ENCODE assay signal across 42 mouse cellular contexts in genomic region chr16:93667976-93668375, GRCm38 (mm10). TPM values are rescaled to one million over a fixed set of nuclear protein-coding genes. Genes with fewer than 3 reads are reported as not detected.
"Had no signal": no experiment of that assay in that cellular context is flagged by ENCODE, and none has a peak within 500 bp of the region (broad histone marks: within the 10 kb centered on the region; RNA-seq: fewer than 3 reads in every experiment).

No protein-coding gene starts in this region.

- H3K4me2 ChIP-seq: heart, embryonic 11.5 days; heart, embryonic 12.5 days; heart, embryonic 13.5 days; heart, embryonic 15.5 days; hindbrain, embryonic 13.5 days; hindbrain, embryonic 14.5 days; hindbrain, embryonic 15.5 days; kidney, embryonic 15.5 days had no signal

- DNase-seq: heart, postnatal 10 days; heart, postnatal 14 days; heart, postnatal 36 days; heart, postnatal 4 days; kidney, adult 11 months; kidney, adult 18-20 months; kidney, adult 2 months; kidney, adult 8-10 months; kidney, adult 9 months; kidney, postnatal 10 days; kidney, postnatal 14 days; kidney, postnatal 25 days; kidney, postnatal 36 days; kidney, postnatal 4 days; layer of hippocampus, adult 9-11 months; layer of hippocampus, postnatal 36 days had no signal

- ATAC-seq: hindbrain, embryonic 16.5 days; hindbrain, postnatal 0 days; inflammation-experienced regulatory T-cells, adult 6 months; intestine, embryonic 16.5 days; intestine, postnatal 0 days had no signal

- H3K4me1 ChIP-seq: heart, embryonic 10.5 days; heart, embryonic 12.5 days; heart, embryonic 13.5 days; heart, embryonic 15.5 days; hindbrain, embryonic 10.5 days; hindbrain, embryonic 13.5 days; hindbrain, embryonic 15.5 days; kidney, embryonic 15.5 days had no signal

- H3K27ac ChIP-seq: heart, embryonic 10.5 days; heart, embryonic 13.5 days; heart, embryonic 15.5 days; hindbrain, embryonic 10.5 days; hindbrain, embryonic 13.5 days; hindbrain, embryonic 14.5 days; hindbrain, embryonic 15.5 days; hindbrain, postnatal 0 days; kidney, embryonic 15.5 days; kidney, postnatal 0 days; layer of hippocampus, adult 2 months; left cerebral cortex, adult 2 months had no signal

- H3K4me3 ChIP-seq: heart, embryonic 10.5 days; heart, embryonic 12.5 days; heart, embryonic 13.5 days; heart, embryonic 15.5 days; hindbrain, embryonic 10.5 days; hindbrain, embryonic 13.5 days; hindbrain, embryonic 15.5 days; kidney, embryonic 15.5 days; layer of hippocampus, adult 2 months; left cerebral cortex, adult 2 months had no signal

- H3K9ac ChIP-seq: heart, embryonic 12.5 days; heart, embryonic 13.5 days; heart, embryonic 15.5 days; hindbrain, embryonic 13.5 days; hindbrain, embryonic 14.5 days; hindbrain, embryonic 15.5 days; kidney, embryonic 15.5 days had no signal

- H3K36me3 ChIP-seq: heart, embryonic 10.5 days; heart, embryonic 12.5 days; heart, embryonic 13.5 days; heart, embryonic 15.5 days; hindbrain, embryonic 10.5 days; hindbrain, embryonic 13.5 days; hindbrain, embryonic 15.5 days; kidney, embryonic 15.5 days had no signal

- H3K27me3 ChIP-seq: heart, embryonic 12.5 days; heart, embryonic 13.5 days; heart, embryonic 15.5 days; hindbrain, embryonic 13.5 days; hindbrain, embryonic 15.5 days; kidney, embryonic 15.5 days had no signal

RNA-seq across cellular contexts. Expression of gene Cbr3, which starts 15.0 kb away (rescaled TPM):
- total RNA-seq: hematopoietic stem cell, adult 5-6 weeks had no signal
- polyA plus RNA-seq: heart, embryonic 12.5 days; inflammation-experienced regulatory T-cells, adult 6 months had no signal

RNA-seq across cellular contexts. Expression of gene Gm5678, which starts 40.1 kb away (rescaled TPM):
- total RNA-seq: hematopoietic stem cell, adult 5-6 weeks; hindbrain, postnatal 0 days had no signal
- polyA plus RNA-seq: heart, embryonic 10.5 days; heart, embryonic 11.5 days; heart, embryonic 12.5 days; heart, embryonic 13.5 days; heart, embryonic 14.5 days; heart, embryonic 15.5 days; heart, embryonic 16.5 days; heart, postnatal 0 days; hindbrain, embryonic 10.5 days; hindbrain, embryonic 11.5 days; hindbrain, embryonic 13.5 days; hindbrain, embryonic 14.5 days; hindbrain, embryonic 15.5 days; hindbrain, embryonic 16.5 days; hindbrain, postnatal 0 days; intestine, embryonic 16.5 days; intestine, postnatal 0 days; kidney, adult 2 months; kidney, embryonic 14.5 days; kidney, embryonic 15.5 days; kidney, embryonic 16.5 days; kidney, postnatal 0 days; large intestine, adult 2 months had no signal
